Mouse (Mus musculus): ENCODE measurements at regions not wholly inside any gene's neighbourhood (a gene's known extent, or its start where the extent isn't known, plus 50 kb on each side); places are given as distances from the start of the nearest gene placed in this dataset.
A peak's percentile ranks its signal among the peaks of the same experiment; 100 is the strongest.

GRCm38 (mm10) chr2:30712841-30713401, 90.5 kb downstream of the 1700001O22Rik start:
- WGBS = 63% methylated on average over 9 of the region's 9 CpGs
- no peak overlapping the region for H3K4me3 ChIP-seq (ENCODE audit: low read depth, low read length)
- H3K4me2 ChIP-seq (replicated peaks; ENCODE audit: low read depth, low read length) = no peak overlapping the region
- ATAC-seq (ENCODE audit: low FRiP score) (no peak), DNase-seq (ENCODE audit: low spot score) (no peak)
- no peaks in the 10 kb centered on the region for H3K27me3 ChIP-seq (ENCODE audit: control insufficient read depth, insufficient read depth, low read length)
- no peaks in the 10 kb centered on the region for H3K9me3 ChIP-seq (ENCODE audit: control insufficient read depth, low read length)
- peak overlapping the region; percentile 69; the same call in 1 of the 2 replicates for H3K9ac ChIP-seq (ENCODE audit: low read depth, low read length)
- H3K27ac ChIP-seq (ENCODE audit: low read depth, low read length) = peak overlapping the region; percentile 83
- peaks cover 46% of the 10 kb centered on the region for H3K4me1 ChIP-seq (replicated peaks; ENCODE audit: control insufficient read depth, insufficient read depth, low read length)
- no peaks in the 10 kb centered on the region for H3K36me3 ChIP-seq (ENCODE audit: control insufficient read depth, insufficient read depth, low read length)

- Histone ChIP-seq H3K4me3 (ENCODE audit: low read depth, low read length) (peak overlapping the region; percentile 31), H3K27ac (ENCODE audit: low read depth, low read length) (peak overlapping the region; percentile 83), H3K9me3 (ENCODE audit: control insufficient read depth, low read length) (no peaks in the 10 kb centered on the region), H3K36me3 (ENCODE audit: control insufficient read depth, insufficient read depth, low read length) (no peaks in the 10 kb centered on the region), H3K9ac (ENCODE audit: low read depth, low read length) (peak overlapping the region; percentile 69), H3K4me1 (replicated peaks; ENCODE audit: control insufficient read depth, insufficient read depth, low read length) (peaks cover 43% of the 10 kb centered on the region), H3K4me2 (replicated peaks; ENCODE audit: low read depth, low read length) (peak overlapping the region; percentile 53), H3K27me3 (ENCODE audit: control insufficient read depth, insufficient read depth, low read length) (no peaks in the 10 kb centered on the region)
- WGBS = under 1% methylated on average over 62 of the region's 63 CpGs
- ATAC-seq (ENCODE audit: low FRiP score) (peak; percentile 85), DNase-seq (ENCODE audit: low spot score) (peak; percentile 83)
These were observed 91.5 kb downstream of the 1700001O22Rik start for GRCm38 (mm10) chr2:30711853-30712498.

DNA sequence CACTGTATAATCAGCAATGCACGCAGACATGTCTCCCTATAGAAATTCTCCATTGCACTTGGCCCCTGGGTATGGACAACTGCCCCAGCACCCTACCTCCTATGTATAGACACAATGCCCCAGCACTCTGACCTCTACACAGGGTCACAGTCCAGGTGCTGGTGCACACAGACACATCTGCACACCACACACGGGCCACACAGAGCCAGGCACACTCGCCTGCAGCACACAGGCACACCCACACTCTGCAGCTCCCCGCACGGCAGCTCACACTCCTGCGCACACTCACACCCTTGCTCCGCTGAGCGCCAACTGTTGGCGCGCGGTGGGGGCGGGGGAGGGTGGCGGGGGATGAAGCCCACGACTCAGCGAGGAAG, 92.0 kb downstream of the 1700001O22Rik start:
- peaks cover 39% of the 10 kb centered on the region for H3K4me1 ChIP-seq (replicated peaks; ENCODE audit: control insufficient read depth, insufficient read depth, low read length)
- no peaks in the 10 kb centered on the region for H3K9me3 ChIP-seq (ENCODE audit: control insufficient read depth, low read length)
- H3K27ac ChIP-seq (ENCODE audit: low read depth, low read length) = peak overlapping the region; percentile 83
- 5% methylated on average over 9 of the region's 15 CpGs for WGBS
- peak overlapping the region; percentile 69 for H3K9ac ChIP-seq (ENCODE audit: low read depth, low read length)
- H3K4me2 ChIP-seq (replicated peaks; ENCODE audit: low read depth, low read length) = peak overlapping the region; percentile 53
- peak overlapping the region; percentile 31 for H3K4me3 ChIP-seq (ENCODE audit: low read depth, low read length)
- no peaks in the 10 kb centered on the region for H3K27me3 ChIP-seq (ENCODE audit: control insufficient read depth, insufficient read depth, low read length)
- no peaks in the 10 kb centered on the region for H3K36me3 ChIP-seq (ENCODE audit: control insufficient read depth, insufficient read depth, low read length)
- no peak for DNase-seq (ENCODE audit: low spot score)
- peak; percentile 72 for ATAC-seq (ENCODE audit: low FRiP score)

GRCm38 (mm10) chr2:30710895-30711294, 92.6 kb downstream of the 1700001O22Rik start:
- no peaks in the 10 kb centered on the region for H3K36me3 ChIP-seq (ENCODE audit: control insufficient read depth, insufficient read depth, low read length)
- no peak overlapping the region for H3K4me3 ChIP-seq (ENCODE audit: low read depth, low read length)
- peaks cover 39% of the 10 kb centered on the region for H3K4me1 ChIP-seq (replicated peaks; ENCODE audit: control insufficient read depth, insufficient read depth, low read length)
- no peak overlapping the region; the same call in 1 of the 2 replicates for H3K9ac ChIP-seq (ENCODE audit: low read depth, low read length)
- ATAC-seq (ENCODE audit: low FRiP score) (no peak), DNase-seq (ENCODE audit: low spot score) (no peak)
- peak overlapping the region; percentile 83 for H3K27ac ChIP-seq (ENCODE audit: low read depth, low read length)
- H3K4me2 ChIP-seq (replicated peaks; ENCODE audit: low read depth, low read length) = no peak overlapping the region
- H3K9me3 ChIP-seq (ENCODE audit: control insufficient read depth, low read length) = no peaks in the 10 kb centered on the region
- 95% methylated on average over 7 of the region's 7 CpGs for WGBS
- no peaks in the 10 kb centered on the region for H3K27me3 ChIP-seq (ENCODE audit: control insufficient read depth, insufficient read depth, low read length)

DNA sequence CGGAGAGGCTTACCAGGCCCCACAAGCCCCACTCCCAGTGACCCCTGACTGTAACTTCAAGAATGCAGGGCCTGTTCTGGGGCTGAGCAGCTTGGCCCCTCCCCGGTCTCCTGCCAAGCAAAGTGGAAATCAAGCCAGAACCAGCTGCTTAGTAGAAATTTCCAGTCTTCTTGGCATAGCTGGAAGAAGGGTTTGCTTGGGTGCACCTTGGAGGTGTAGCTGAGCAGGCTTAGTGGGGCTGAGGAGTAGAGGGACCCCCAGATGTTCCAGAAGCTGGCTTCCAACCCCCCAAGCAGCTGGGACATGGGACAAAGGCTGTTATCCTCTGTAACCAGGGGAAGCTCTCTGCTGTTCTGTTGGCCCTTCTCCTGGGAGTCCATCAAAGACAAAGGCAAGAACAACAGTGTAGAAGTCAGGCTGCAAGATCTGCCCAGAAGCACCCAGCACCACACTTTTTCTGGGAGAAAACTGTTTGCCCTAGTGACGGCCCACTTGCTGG, 94.0 kb downstream of the 1700001O22Rik start:
- ATAC-seq (ENCODE audit: low FRiP score) (no peak), DNase-seq (ENCODE audit: low spot score) (no peak)
- WGBS = 61% methylated on average over 3 of the region's 3 CpGs
- Histone ChIP-seq H3K36me3 (ENCODE audit: control insufficient read depth, insufficient read depth, low read length) (no peaks in the 10 kb centered on the region), H3K9me3 (ENCODE audit: control insufficient read depth, low read length) (no peaks in the 10 kb centered on the region), H3K4me1 (replicated peaks; ENCODE audit: control insufficient read depth, insufficient read depth, low read length) (peaks cover 39% of the 10 kb centered on the region), H3K9ac (ENCODE audit: low read depth, low read length) (no peak overlapping the region), H3K4me3 (ENCODE audit: low read depth, low read length) (no peak overlapping the region), H3K27ac (ENCODE audit: low read depth, low read length) (peak overlapping the region; percentile 97), H3K27me3 (ENCODE audit: control insufficient read depth, insufficient read depth, low read length) (no peaks in the 10 kb centered on the region), H3K4me2 (replicated peaks; ENCODE audit: low read depth, low read length) (no peak overlapping the region)

GRCm38 (mm10) chr2:30708762-30709385, 94.6 kb downstream of the 1700001O22Rik start:
- WGBS = 61% methylated on average over 4 of the region's 4 CpGs
- no peak overlapping the region for H3K4me3 ChIP-seq (ENCODE audit: low read depth, low read length)
- ATAC-seq (ENCODE audit: low FRiP score) = no peak
- no peaks in the 10 kb centered on the region for H3K36me3 ChIP-seq (ENCODE audit: control insufficient read depth, insufficient read depth, low read length)
- H3K27ac ChIP-seq (ENCODE audit: low read depth, low read length) = peak overlapping the region; percentile 97
- H3K4me1 ChIP-seq (replicated peaks; ENCODE audit: control insufficient read depth, insufficient read depth, low read length) = peaks cover 39% of the 10 kb centered on the region
- peak; percentile 32 for DNase-seq (ENCODE audit: low spot score)
- no peaks in the 10 kb centered on the region for H3K9me3 ChIP-seq (ENCODE audit: control insufficient read depth, low read length)
- no peaks in the 10 kb centered on the region for H3K27me3 ChIP-seq (ENCODE audit: control insufficient read depth, insufficient read depth, low read length)
- no peak overlapping the region for H3K4me2 ChIP-seq (replicated peaks; ENCODE audit: low read depth, low read length)
- H3K9ac ChIP-seq (ENCODE audit: low read depth, low read length) = peak overlapping the region; percentile 65

GRCm38 (mm10) chr2:30708001-30708683, 95.3 kb downstream of the 1700001O22Rik start:
- under 1% methylated on average over 41 of the region's 48 CpGs for WGBS
- H3K9ac ChIP-seq (ENCODE audit: low read depth, low read length) = peak overlapping the region; percentile 65
- H3K4me1 ChIP-seq (replicated peaks; ENCODE audit: control insufficient read depth, insufficient read depth, low read length) = peaks cover 34% of the 10 kb centered on the region
- no peaks in the 10 kb centered on the region for H3K9me3 ChIP-seq (ENCODE audit: control insufficient read depth, low read length)
- no peaks in the 10 kb centered on the region for H3K27me3 ChIP-seq (ENCODE audit: control insufficient read depth, insufficient read depth, low read length)
- H3K4me2 ChIP-seq (replicated peaks; ENCODE audit: low read depth, low read length) = peak overlapping the region; percentile 72
- H3K4me3 ChIP-seq (ENCODE audit: low read depth, low read length) = peak overlapping the region; percentile 15
- no peak for DNase-seq (ENCODE audit: low spot score)
- ATAC-seq (ENCODE audit: low FRiP score) = peak; percentile 62
- H3K36me3 ChIP-seq (ENCODE audit: control insufficient read depth, insufficient read depth, low read length) = no peaks in the 10 kb centered on the region
- H3K27ac ChIP-seq (ENCODE audit: low read depth, low read length) = peak overlapping the region; percentile 97

GRCm38 (mm10) chr2:30707099-30708000, 96.1 kb downstream of the 1700001O22Rik start:
- DNase-seq (ENCODE audit: low spot score) (peak; percentile 76), ATAC-seq (ENCODE audit: low FRiP score) (no peak)
- Histone ChIP-seq H3K4me3 (ENCODE audit: low read depth, low read length) (peak overlapping the region; percentile 15), H3K4me1 (replicated peaks; ENCODE audit: control insufficient read depth, insufficient read depth, low read length) (peaks cover 30% of the 10 kb centered on the region), H3K27ac (ENCODE audit: low read depth, low read length) (peak overlapping the region; percentile 97), H3K27me3 (ENCODE audit: control insufficient read depth, insufficient read depth, low read length) (no peaks in the 10 kb centered on the region), H3K9me3 (ENCODE audit: control insufficient read depth, low read length) (no peaks in the 10 kb centered on the region), H3K4me2 (replicated peaks; ENCODE audit: low read depth, low read length) (peak overlapping the region; percentile 72), H3K36me3 (ENCODE audit: control insufficient read depth, insufficient read depth, low read length) (no peaks in the 10 kb centered on the region), H3K9ac (ENCODE audit: low read depth, low read length) (peak overlapping the region; percentile 65)
- WGBS = 3% methylated on average over 44 of the region's 44 CpGs
